Mouse (Mus musculus): Measurements from ENCODE around the gene Sufu.

Sufu gene

DNA sequence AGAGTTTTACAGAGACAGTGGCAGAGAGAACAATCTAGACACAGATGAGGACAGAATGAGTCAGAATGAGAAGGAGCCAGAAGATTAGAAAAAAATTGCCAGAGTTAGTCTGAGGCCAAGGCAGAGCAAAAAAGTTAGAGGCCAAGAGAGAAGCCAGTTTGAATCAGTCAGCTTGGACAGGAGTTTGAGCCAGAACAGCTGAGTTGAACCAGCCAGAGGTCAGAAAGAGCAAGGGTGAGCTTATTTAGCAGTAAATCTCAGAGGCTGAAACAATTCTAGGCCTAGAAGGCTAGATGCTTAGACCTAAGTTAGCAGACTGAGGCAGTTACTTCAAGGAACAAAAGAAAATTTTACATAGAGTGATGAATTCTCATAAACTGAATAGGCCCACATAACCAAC, 32.6 kb downstream of the Sufu start:
- no peak for DNase-seq (ENCODE audit: low read depth, low spot score)

- DNase-seq (ENCODE audit: low read depth, low spot score): no peak
Observed at GRCm38 (mm10) chr19:46433712-46434111, 37.0 kb downstream of the Sufu start.

- no peak for DNase-seq (ENCODE audit: low read depth, low spot score)
Observed at GRCm38 (mm10) chr19:46434148-46434547, 37.5 kb downstream of the Sufu start.

DNA sequence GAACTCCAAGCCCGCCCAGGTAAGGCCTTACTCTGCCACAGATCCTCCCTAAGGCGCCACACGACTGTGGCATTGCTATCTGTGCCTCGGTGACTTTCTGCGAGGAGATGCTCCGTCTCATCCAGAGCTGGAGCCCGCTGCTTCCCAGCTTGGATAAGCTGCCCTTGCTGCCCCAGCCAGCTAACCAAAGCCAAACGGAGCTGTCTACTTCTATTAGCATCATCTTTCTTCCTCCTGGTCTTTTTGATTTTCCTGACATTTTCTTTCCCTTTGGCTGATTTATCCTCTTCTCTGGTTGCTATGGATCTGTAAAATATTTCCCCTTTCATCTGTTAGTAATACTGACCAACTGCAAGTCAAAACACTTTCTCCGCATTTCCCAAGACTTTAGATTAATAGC, 37.9 kb downstream of the Sufu start:
- no peak for DNase-seq (ENCODE audit: low read depth, low spot score)

- no peak for DNase-seq (ENCODE audit: low read depth, low spot score)
Observed at GRCm38 (mm10) chr19:46435492-46435891, 38.8 kb downstream of the Sufu start.

- no peak for DNase-seq (ENCODE audit: low read depth, low spot score)
Observed at GRCm38 (mm10) chr19:46443509-46443908, 46.8 kb downstream of the Sufu start.

- peak; percentile 77 for DNase-seq (ENCODE audit: low read depth, low spot score)
Observed at GRCm38 (mm10) chr19:46444209-46444608, 47.5 kb downstream of the Sufu start.

DNA sequence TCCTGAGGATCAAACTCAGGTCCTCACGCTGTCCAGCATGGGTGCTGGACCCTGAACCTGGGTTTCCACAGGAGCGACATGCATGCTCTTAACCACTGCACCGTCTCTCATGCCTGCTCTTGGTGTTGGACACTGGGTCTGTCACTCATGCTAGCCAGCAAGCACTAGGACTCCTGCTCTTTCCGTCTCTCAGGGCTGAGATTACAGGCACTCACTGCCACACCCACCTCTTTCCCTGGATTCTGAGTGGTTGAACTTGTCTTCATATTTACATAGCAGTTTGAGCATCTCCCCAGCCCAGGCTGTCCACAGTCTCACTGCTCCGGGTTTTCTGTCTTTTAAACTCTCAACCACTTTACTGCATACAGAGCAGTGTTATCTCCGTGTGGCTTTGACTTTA, 48.9 kb downstream of the Sufu start:
- DNase-seq (ENCODE audit: low read depth, low spot score): no peak

DNA sequence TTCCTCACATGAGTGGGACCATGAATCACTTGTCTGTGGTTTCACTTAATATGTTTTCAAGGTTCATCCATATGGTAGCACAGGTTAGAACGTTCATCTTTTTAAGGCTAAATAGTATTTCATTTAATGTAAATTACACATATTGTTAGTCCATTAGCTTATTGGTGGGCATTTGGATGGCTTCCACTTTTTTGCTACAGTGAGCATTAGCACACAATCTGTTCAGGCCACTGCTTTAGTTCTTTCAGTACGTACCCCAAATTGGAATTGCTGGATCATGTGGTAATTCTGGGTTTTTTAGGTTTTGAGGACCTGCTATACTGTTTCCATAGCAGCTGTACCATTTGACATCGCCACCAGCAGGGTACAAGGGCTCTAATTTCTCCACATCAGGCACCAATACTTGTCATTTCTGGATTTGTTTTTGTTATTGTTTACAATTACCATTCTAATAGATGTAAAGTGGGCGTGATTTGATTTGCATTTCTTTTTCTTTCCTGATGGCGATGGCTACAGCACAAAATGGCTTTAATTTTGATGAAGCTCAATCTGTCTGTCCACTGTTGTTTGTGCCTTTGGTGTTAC, 49.8 kb downstream of the Sufu start:
- DNase-seq (ENCODE audit: low read depth, low spot score): no peak

DNA sequence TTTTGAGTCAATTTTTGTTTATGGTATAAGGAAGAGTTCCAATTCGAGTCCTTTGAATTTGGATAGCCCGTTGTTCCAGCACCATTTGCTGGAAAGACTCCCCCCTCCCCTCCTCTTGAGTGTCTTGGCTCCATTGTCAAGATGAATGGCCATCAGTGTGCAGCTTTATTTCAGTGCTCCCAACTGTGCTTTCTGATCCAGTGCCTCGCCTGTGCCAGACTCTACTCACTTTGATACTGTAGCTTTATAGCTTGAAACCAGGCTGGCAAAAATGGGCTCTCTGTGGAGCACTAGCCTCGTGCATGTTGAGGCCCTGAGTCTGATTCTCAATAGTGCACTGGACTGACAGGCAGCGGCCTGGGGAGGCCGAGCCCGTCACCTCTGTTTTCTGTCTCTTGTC, 50.4 kb downstream of the Sufu start:
- no peak for DNase-seq (ENCODE audit: low read depth, low spot score)

GRCm38 (mm10) chr19:46447911-46448310, 51.2 kb downstream of the Sufu start:
- no peak for DNase-seq (ENCODE audit: low read depth, low spot score)

GRCm38 (mm10) chr19:46449261-46450005, 52.7 kb downstream of the Sufu start:
- DNase-seq (ENCODE audit: low read depth, low spot score): no peak

DNA sequence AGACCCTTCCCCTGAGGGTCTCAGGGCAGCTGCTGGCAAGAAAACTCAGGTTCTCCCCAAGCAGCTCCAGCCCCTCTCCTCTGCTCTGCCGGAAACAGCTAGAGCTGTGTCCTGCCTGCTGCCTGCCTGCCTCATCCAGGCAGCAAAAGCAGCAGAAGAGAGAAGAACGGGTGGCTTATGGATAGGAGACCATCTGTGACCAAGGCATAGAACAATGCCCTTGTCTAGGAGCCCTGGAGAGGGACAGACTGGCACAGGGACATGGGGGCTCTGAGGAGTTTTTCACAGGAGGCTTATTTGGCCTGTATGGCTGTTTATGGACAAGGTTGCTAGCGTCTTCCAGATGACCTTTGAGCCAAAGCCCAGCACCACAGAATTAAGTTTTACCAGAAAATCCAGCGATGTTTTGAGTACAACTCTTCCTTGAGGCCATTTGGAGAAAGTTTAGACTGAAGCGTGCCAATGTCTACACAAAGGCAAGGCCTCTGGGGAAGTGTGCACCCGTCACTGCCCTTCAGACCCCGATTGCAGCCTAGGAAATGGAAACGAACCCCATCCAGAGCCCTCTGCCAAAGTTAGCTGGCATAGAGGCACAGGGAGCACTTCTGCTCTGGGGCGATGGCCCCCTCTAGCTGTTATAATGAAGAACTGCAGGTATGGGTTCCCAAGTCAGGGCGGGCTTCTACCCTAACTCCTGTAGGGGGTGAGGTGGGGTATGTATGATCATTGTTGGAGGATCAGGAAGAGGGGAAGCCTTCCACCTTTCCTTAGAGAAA, 55.5 kb downstream of the Sufu start:
- no peak for DNase-seq (ENCODE audit: low read depth, low spot score)

DNA sequence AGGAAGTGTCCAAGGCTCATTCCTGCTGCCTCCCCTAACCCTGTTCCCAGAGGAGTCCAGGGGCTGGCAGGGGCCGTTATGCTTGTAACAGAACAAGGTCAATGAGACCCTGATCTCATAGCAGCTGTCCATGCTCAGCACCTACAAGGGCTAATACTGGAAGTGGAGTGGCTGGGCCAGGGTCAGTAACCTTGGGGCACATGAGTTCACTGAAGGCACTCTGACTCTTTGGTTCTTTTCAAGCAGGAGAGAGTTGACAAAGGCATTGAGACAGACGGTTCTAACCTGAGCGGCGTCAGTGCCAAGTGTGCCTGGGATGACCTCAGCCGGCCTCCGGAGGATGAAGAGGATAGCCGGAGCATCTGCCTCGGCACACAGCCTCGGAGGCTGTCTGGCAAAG, 56.2 kb downstream of the Sufu start:
- DNase-seq (ENCODE audit: low read depth, low spot score): no peak

- no peak for DNase-seq (ENCODE audit: low read depth, low spot score)
Observed at GRCm38 (mm10) chr19:46454126-46454880, 57.6 kb downstream of the Sufu start.

GRCm38 (mm10) chr19:46455032-46455431, 58.3 kb downstream of the Sufu start:
- no peak for DNase-seq (ENCODE audit: low read depth, low spot score)

GRCm38 (mm10) chr19:46455556-46455955, 58.9 kb downstream of the Sufu start:
- no peak for DNase-seq (ENCODE audit: low read depth, low spot score)

DNA sequence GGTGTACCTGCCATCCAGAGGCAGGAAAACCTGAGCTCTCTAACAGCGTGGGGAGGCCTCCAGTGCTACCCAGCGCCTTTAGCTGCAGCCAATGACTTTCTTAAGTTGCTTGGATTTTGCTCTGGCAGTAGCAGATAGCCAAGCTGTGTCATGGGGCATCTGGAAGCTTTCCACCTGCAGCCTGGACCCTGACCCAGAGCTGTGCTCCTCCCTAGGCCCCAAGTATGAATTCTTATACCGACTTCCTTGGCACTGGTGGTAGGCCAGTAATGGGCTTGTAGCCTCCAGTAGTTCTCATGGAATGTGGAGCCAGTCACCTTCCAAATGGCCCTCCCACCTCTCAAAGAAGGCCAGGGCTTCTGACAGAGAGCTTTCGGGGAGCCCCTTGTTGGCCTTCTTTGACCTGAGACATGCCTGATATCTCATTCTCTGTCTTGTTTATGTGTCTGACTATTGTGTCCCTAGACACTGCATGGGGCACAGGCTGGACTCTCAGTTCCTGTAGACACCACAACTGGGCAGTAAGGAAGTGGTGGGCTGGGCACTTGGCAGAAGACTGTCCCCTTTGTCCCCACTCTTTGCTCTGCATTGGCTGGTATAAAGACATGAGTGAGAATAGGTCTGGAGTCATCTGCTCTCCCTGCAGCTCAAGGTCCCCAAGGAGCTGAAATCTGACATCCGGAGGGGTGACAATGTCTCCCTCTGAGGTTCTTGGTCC, 59.5 kb downstream of the Sufu start:
- no peak for DNase-seq (ENCODE audit: low read depth, low spot score)

GRCm38 (mm10) chr19:46457798-46458197, 61.1 kb downstream of the Sufu start:
- no peak for DNase-seq (ENCODE audit: low read depth, low spot score)

- no peak for DNase-seq (ENCODE audit: low read depth, low spot score)
Observed at GRCm38 (mm10) chr19:46459256-46459655, 62.6 kb downstream of the Sufu start.

- no peak for DNase-seq (ENCODE audit: low read depth, low spot score)
Observed at GRCm38 (mm10) chr19:46459889-46460288, 63.2 kb downstream of the Sufu start.

Measured in embryo, embryonic 11.5 days (tissue).